Mouse (Mus musculus) cerebellum, postnatal 10 days (tissue): ENCODE data around the gene Aknad1.

Experiments used
- DNase-seq, 2 experiments: peaks; one replicate each; pipeline ENCODE4 v3.0.0; 2021; ENCODE audit warnings: mixed read lengths in 2 of 2

Aknad1 gene

DNA sequence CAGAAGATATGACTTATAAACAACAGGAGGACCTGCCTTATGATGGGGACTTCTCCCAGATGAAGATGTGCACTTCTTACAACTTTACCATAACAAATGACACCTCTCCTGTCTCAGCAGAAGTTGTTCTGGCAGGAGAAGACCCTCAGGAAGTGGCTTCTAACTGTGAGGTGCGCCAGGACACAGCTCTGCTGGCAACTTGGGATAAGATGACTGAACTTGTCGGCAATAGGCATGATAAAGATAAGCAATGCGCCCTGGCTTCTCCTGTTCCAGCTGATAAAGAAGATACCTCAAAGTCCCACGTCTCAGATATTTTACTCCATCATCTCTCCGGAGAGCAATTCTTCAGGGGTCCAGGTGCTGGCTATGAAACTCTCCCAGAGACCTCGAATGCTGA, 12.2 kb downstream of the Aknad1 start:
- DNase-seq = no peak

- no peak for DNase-seq
Observed at GRCm38 (mm10) chr3:108754541-108754940, 15.1 kb downstream of the Aknad1 start.

DNA sequence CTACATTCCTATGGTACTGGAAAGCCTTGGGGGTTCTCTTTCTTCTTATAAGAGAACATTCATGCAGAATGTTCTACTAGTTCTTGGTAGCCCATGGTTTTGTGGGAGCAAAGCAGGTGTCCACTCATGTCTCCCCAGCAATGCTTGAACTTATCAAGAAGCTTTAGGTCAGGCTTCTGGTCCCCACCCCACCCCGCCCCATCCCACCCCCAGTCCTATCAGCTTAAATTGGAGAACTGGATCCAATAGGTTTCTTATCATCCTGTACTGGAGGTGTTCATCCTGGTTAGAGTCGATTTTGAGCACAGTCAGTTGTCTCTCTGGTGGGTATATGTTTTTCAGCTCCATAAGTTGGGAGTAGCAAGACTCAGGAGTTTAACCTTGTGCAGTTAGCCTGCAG, 16.1 kb downstream of the Aknad1 start:
- DNase-seq = no peak

- no peak for DNase-seq
Observed at GRCm38 (mm10) chr3:108756131-108756530, 16.7 kb downstream of the Aknad1 start.

DNA sequence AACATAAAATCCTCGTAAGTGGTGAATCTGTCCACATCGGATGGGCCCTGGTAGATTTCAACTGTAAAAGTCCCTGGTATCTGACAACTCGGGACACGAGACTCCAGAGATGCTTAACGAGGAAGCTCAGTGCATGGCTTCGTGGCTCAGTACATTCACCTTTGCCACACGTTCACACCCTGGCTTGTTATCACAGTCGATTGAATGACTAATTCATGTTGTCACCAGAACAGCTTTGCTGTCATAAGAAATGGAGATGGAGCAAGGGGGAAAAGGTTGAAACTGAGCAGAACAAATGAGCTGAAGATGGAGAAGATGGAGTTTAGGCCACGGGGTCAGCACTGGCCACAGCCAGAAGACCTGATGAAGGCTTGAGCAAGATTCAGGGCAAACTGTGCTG, 18.1 kb downstream of the Aknad1 start:
- DNase-seq = no peak

- DNase-seq = no peak
Observed at GRCm38 (mm10) chr3:108759566-108760420, 20.3 kb downstream of the Aknad1 start.

GRCm38 (mm10) chr3:108762597-108763111, 23.2 kb downstream of the Aknad1 start:
- no peak for DNase-seq

DNA sequence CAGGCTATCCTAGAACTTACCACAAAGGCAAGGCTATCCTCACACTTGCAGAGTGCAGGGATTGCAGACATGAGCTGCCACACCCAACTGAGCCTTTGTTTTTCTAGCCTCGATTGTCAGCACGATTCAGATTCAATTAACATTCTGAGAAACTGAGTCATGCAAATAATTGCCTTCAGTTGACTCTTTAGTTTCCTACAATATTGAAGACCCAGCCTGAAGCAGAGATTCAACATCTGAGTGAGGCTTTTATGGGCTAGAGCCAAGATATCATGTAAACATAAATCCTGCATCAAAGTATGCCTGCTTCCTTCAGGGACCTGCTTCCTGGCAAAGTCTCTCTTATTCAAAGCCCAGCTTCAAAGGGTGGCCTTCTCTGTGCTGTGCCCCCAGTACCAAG, 24.2 kb downstream of the Aknad1 start:
- DNase-seq = no peak

DNA sequence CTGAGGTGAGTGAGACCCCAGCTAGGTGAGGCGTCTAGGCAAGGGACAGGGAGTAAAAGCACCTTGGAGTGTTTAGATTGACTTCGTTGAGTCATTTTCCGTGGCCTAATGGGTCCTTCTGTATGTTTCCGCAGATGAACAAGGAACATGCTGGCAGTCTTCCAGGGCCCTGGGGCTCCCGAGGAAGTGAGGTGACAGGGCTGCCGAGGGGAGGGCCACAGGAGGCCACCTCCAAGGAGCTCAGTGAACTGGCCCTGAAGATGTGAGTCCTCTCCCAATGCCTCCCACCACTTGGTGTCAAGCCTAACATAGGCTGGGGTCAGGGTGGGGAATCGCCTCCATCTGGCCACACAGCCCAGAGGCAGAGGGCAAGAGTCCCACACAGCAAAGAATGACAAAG, 25.5 kb downstream of the Aknad1 start:
- DNase-seq = peak; percentile 31 to 47

DNA sequence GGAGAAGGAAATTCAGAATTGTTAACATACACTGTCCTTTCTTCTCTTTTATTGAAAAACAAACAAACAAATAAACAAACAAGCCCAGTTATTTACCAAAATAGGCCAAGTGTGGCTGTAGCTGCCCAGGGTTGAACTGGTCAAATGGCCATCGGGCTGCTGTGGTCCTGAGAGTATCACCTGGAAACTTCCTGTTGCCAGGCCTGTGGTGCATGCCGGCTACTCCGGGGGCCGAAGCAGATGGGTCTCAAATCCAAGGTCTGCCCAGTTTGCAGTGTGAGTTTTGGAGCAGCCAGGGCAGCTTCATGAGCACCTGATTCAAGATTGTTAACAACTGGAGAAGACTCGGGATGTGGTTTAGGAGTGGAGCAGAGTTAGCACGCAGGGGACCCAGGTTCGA, 26.0 kb downstream of the Aknad1 start:
- DNase-seq = no peak

DNA sequence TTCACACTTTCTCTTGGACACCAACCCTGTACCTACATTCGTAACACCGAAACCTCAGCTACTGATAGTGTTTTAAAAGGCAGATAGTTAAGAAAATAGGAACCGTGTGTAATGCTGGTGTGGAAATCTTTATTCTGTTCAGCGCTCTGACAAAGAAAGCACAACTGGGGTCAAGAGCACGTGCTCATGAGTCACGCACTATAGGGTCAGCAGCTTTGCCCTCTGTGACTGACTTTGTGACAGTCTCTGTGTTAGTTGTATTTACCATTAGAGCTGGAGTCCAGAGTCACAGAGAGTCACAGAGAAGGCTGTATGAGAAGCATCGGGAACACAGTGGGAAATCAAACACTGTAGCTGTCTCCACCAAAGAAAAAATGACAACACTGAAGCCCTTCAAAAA, 27.5 kb downstream of the Aknad1 start:
- no peak for DNase-seq

GRCm38 (mm10) chr3:108767416-108767815, 28.0 kb downstream of the Aknad1 start:
- no peak for DNase-seq

DNA sequence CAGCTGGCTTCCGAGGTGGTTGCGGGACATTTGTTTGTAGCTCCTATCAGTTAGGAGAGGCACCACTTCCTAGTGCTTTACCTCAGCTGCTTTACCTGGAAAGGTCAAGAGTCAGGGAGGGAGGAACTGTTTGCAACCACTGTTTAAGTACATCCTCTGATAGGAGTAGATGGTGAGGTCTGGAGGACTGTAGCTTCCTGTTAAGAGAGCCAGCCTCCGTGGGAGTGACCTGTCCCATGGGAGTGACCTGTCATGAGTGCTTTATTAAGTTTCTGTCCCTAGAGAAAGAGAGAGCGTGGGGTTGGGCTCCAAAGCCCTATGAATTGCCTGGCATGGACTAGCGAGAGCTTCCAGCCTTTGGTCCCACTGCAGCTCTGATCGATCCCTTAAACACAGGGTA, 30.1 kb downstream of the Aknad1 start:
- no peak for DNase-seq

DNA sequence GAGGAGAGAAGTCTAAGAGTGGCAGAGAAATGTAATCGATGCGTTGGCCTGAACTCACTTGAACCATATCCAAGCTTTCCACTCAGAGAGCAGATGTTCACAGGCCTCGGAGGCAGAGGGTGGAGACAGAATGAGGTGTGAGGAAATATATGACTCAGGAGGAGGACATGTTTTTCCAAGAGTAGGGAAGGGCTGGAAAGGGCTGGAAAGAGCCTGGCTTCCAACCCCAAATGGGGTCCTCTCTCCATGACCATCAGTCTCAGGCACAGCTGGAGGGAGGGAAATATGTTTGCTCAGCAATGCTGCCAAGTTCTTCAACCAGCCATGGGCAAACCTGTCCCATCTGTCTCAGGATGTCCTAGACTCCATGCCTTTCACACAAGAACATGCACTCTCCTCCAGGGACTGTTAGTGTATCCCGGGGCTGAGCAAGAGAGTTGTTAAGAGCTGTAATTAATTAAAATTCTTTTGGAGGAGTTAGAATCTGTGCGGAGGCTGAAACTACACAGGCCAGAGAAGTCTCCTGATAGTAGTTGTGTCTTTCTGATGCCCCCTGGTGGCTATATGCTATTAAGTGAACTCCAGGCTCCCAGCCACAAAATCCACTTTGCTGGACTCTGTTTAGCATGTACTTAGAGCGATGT, 31.4 kb downstream of the Aknad1 start:
- peak; percentile 72 to 83 for DNase-seq

DNA sequence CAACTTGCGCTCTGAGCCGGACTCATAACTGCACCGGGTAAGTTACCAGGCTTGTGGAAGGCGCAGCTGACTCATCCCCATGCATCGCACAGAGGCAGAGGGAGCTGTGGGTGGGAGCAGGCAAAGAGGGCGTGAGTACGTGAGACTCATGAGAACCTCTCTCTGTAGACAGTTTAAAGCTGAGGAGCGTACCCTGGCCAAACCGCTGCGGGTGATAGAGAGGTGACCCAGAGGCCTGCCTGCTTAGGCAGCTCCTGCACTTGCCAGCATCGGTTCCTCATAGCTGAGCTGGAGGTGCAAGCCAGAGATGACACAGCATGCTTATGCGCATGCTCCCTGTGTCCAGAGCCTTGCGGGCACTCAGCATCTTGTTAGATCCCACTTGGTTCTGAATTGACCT, 32.8 kb downstream of the Aknad1 start:
- no peak for DNase-seq

DNA sequence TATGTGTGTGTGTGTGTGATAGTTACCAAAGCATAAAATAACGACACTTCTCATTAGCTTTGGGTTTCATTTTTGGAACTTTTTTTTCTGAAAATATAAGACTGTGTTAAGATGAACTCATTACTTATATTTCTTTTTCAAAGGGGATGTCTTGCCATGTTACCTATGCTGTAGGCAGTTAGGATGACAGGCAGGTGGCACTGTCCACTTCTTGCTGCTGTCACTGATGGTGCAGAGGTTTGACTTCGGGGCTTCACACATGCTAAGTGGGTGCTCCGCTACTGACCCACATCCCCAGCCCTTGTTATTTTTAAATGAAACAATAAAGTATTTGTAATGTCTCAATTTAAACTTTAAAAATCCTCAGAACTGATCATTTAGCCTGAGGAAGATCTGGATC, 33.4 kb downstream of the Aknad1 start:
- no peak for DNase-seq

- DNase-seq = no peak
Observed at GRCm38 (mm10) chr3:108778761-108779540, 39.5 kb downstream of the Aknad1 start.

DNA sequence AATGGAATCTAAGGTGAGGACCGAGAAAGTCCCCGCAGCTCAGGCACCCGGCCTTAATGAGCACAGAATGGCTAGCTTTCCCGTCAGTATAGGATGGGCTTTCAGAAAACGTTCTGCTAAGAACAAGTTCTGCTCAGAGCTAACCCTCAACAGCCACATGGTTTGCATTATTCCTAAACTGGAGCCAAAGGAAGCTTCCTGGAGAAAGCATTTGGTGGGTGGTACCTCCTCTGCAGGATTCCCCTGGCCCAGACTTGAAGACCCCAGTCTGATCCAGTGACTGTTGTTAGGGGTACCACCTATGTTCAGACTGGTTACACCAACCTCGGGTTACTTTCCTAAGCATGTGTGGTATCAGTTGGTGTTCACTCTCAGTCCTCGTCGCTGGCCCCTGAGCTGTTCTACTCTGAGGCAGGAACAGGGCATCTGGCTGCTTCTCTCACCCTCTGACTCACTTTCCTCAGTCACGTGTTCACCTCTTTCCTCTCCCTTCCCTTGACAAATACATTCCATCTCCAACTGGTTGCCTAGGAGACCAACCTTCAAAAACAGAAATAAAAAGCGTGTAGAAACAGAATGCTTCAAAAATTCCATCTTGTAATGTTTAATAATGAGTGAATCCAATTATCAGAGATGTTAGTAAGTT, 41.9 kb downstream of the Aknad1 start:
- no peak for DNase-seq

DNA sequence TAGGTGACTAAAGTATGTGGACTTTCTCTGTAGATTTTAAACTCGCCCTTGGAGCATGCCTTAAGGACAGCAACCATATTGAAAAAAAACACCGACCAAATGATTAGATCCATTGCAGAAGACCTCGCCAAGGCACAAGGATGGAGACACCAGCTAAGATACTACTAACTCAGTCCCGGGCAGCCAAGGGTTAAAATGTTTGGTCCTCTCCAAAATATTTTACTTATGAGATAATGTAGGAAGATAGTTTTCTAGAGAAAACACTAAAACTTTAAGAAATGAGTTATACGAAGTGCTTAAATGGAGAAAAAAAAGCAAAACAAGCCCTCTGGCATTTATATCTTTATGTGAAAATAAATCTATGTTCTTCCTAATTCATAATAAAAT, 42.4 kb downstream of the Aknad1 start:
- DNase-seq = no peak

DNA sequence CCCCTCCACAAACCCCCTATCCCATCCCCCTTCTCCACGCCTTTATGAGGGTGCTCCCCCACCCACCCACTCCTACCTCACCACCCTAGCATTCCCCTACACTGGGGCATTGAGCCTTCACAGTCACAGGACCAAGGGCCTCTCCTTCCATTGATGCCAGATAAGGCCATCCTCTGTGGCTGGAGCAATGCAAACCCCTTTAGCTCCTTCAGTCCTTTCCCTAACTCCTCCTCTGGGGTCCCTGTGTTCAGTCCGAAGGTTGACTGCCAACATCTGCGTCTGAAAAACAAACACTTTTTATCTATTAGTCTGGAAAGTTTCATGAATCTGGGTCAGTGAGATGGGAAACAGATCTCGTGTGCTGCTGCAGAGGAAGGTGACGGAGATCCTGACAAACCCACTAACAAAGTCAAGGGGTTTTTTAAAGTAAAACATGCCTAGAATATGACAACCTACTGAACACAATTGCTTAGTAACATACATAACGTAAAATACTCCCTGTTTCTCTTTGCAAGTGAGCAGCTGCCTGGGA, 43.0 kb downstream of the Aknad1 start:
- DNase-seq = no peak

GRCm38 (mm10) chr3:108786520-108786919, 47.1 kb downstream of the Aknad1 start:
- DNase-seq = no peak

DNA sequence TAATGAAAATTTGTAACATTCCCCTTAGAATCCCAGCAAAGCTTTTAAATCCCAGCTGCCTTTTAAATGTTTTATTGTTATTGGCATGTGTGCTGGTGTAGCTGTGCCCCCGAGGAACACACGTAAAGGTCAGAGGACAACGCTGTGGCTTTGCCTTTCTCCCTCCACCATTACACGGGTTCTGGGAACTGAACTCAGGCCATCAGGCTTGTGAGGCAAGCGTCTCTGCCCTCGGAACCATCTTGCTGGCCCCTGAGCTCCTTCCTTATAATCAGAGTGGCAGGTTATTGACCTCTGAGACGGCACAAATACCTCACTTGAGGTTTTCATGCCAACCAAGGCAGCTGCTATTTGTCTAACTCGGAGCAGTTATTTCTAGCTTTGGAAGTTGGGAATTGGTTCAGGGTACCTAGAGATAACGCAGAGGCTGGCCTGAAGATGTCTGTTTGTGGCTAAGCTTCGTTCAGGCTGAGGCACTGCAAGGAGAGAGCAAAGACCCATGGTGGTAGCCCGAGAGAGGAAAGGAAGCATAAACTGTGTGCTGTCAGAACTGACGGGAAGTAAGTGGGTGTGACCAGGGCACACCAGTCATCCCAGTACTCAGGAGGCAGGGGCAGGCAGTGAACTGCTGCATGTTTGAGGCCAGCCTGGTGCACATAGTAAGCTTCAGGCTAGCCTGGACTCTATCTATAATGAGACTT, 48.4 kb downstream of the Aknad1 start:
- no peak for DNase-seq
